In genomic region chr4:52060031-52060430, GRCm38 (mm10) we compare ENCODE assay signal across 30 mouse cellular contexts.
"Had no signal": no experiment of that assay in that cellular context is flagged by ENCODE, and none has a peak within 500 bp of the region (broad histone marks: within the 10 kb centered on the region; RNA-seq: fewer than 3 reads in every experiment).

No protein-coding gene starts in this region.

- H3K4me3 ChIP-seq: heart, embryonic 10.5 days; heart, embryonic 12.5 days; heart, embryonic 13.5 days; heart, embryonic 15.5 days; hindbrain, embryonic 10.5 days; hindbrain, embryonic 12.5 days; hindbrain, embryonic 13.5 days; hindbrain, embryonic 15.5 days; intestine, embryonic 15.5 days; kidney, embryonic 15.5 days; layer of hippocampus, adult 2 months had no signal

- H3K27ac ChIP-seq: heart, embryonic 10.5 days; heart, embryonic 13.5 days; heart, embryonic 15.5 days; hindbrain, embryonic 10.5 days; hindbrain, embryonic 12.5 days; hindbrain, embryonic 13.5 days; hindbrain, embryonic 14.5 days; hindbrain, embryonic 15.5 days; hindbrain, postnatal 0 days; intestine, embryonic 15.5 days; kidney, embryonic 15.5 days; kidney, postnatal 0 days; layer of hippocampus, adult 2 months had no signal

- DNase-seq: heart, postnatal 10 days; heart, postnatal 14 days; heart, postnatal 36 days; heart, postnatal 4 days; kidney, adult 11 months; kidney, adult 18-20 months; kidney, adult 2 months; kidney, adult 8-10 months; kidney, adult 9 months; kidney, postnatal 10 days; kidney, postnatal 14 days; kidney, postnatal 25 days; kidney, postnatal 36 days; kidney, postnatal 4 days; layer of hippocampus, adult 9-11 months; layer of hippocampus, postnatal 36 days had no signal
